Mouse (Mus musculus) intestine, embryonic 14.5 days (tissue): ENCODE data around the gene Otop2. TPM values are rescaled to one million over a fixed set of nuclear protein-coding genes. Genes with fewer than 3 reads are reported as not detected.

Experiments used
- ATAC-seq: fragments of 200-750 bp; cut with Nextera tagmentation; replicated peaks from 2 replicates; pipeline ENCODE4 v1.8.0; 2017; ENCODE audit warnings: low read depth, moderate number of reproducible peaks, moderate TSS enrichment, moderate library complexity; ENCODE audit not compliant: low FRiP score, low TSS enrichment
- DNase-seq: peaks from one replicate; pipeline ENCODE4 v3.0.0-alpha.2; 2018; ENCODE audit warnings: low spot score
- H3K27ac ChIP-seq: fragments of 300-500 bp; sonication (generic); 2 replicates; pipeline ENCODE4 v1.5.1; 2014; ENCODE audit warnings: low read depth, mild to moderate bottlenecking, control low read depth
- H3K27me3 ChIP-seq: fragments of 300-500 bp; sonication (generic); replicated peaks from 2 replicates; pipeline ENCODE4 v1.6.1; 2014; ENCODE audit warnings: low read length, control low read depth; ENCODE audit not compliant: control insufficient read depth, insufficient read depth
- H3K36me3 ChIP-seq: fragments of 300-500 bp; sonication (generic); 2 replicates; pipeline ENCODE4 v1.6.1; 2014; ENCODE audit warnings: low read length, control low read depth; ENCODE audit not compliant: control insufficient read depth, insufficient read depth
- H3K4me1 ChIP-seq: fragments of 300-500 bp; sonication (generic); replicated peaks from 2 replicates; pipeline ENCODE4 v1.6.1; 2014; ENCODE audit warnings: low read length, control low read depth, mixed read lengths; ENCODE audit not compliant: control insufficient read depth, insufficient read depth
- H3K4me2 ChIP-seq: fragments of 300-500 bp; sonication (generic); 2 replicates; pipeline ENCODE4 v1.6.1; 2014; ENCODE audit warnings: low read length
- H3K4me3 ChIP-seq: fragments of 300-500 bp; sonication (generic); 2 replicates; pipeline ENCODE4 v1.5.1; 2014; ENCODE audit warnings: low read depth, low read length, control low read depth, mixed read lengths
- H3K9ac ChIP-seq: fragments of 300-500 bp; sonication (generic); 2 replicates; pipeline ENCODE4 v1.6.1; 2014; ENCODE audit warnings: mild to moderate bottlenecking, low read length
- H3K9me3 ChIP-seq: fragments of 300-500 bp; sonication (generic); 2 replicates; pipeline ENCODE4 v1.6.1; 2016; ENCODE audit warnings: low read length, control low read depth; ENCODE audit not compliant: control insufficient read depth
- WGBS: fragments of 180-500 bp; shearing (Covaris S2); extraction: QIAGEN DNeasy Blood & Tissue Kit; methylation state at CpG from one replicate; pipeline ENCODE4 v1.1.7; 2014; 5-methylcytosine and 5-hydroxymethylcytosine counted together
- polyA plus RNA-seq: library from polyadenylated mRNA; unstranded; fragments of >200 nt; fragmentation: Nextera tagmentation; extraction: Ambion mirVana; gene quantifications from 2 replicates; pipeline ENCODE4 v1.2.1, GENCODE M21; 2014

Otop2 gene
- not detected in 2 replicates for polyA plus RNA-seq

- DNase-seq (no peak), ATAC-seq (no peak)
- Histone ChIP-seq H3K4me3 (no peak within 1 kb of the TSS), H3K27ac (no peak within 1 kb of the TSS), H3K4me2 (no peak within 1 kb of the TSS), H3K4me1 (no peaks in the 10 kb centered on the region), H3K9me3 (no peaks in the 10 kb centered on the region), H3K36me3 (no peaks in the 10 kb centered on the region), H3K27me3 (no peaks in the 10 kb centered on the region), H3K9ac (no peak within 1 kb of the TSS)
- 22% methylated on average over 8 of the region's 8 CpGs for WGBS
These were observed at the start of gene Otop2 for GRCm38 (mm10) chr11:115306863-115307262. Gene Otop2 (plus strand): TSS chr11:115307163.

- H3K9me3 ChIP-seq = no peaks in the 10 kb centered on the region
- 0 out of 2 replicates have a peak, but pooled peaks have one; percentile 41 for ATAC-seq
- peak overlapping the region; percentile 30; the same call in 1 of the 2 replicates for H3K4me2 ChIP-seq
- WGBS = 15% methylated on average over 58 of the region's 59 CpGs
- peaks cover 66% of the 10 kb centered on the region for H3K27me3 ChIP-seq
- no peaks in the 10 kb centered on the region for H3K36me3 ChIP-seq
- peak; percentile 72 for DNase-seq
- no peaks in the 10 kb centered on the region for H3K4me1 ChIP-seq
- no peak overlapping the region for H3K9ac ChIP-seq
- H3K4me3 ChIP-seq = peak overlapping the region; percentile 16; the same call in 1 of the 2 replicates
- H3K27ac ChIP-seq = no peak overlapping the region
These were observed 49.0 kb upstream of the Otop2 start for GRCm38 (mm10) chr11:115257775-115258510.

- Histone ChIP-seq H3K4me3 (no peak overlapping the region), H3K9ac (no peak overlapping the region), H3K9me3 (no peaks in the 10 kb centered on the region), H3K4me1 (no peaks in the 10 kb centered on the region), H3K4me2 (no peak overlapping the region), H3K27ac (no peak overlapping the region), H3K36me3 (no peaks in the 10 kb centered on the region), H3K27me3 (peaks cover 77% of the 10 kb centered on the region)
- DNase-seq = no peak
- 28% methylated on average over 4 of the region's 4 CpGs for WGBS
- ATAC-seq = no peak
These were observed 47.8 kb upstream of the Otop2 start for GRCm38 (mm10) chr11:115259134-115259533.

GRCm38 (mm10) chr11:115262954-115263353, 44.0 kb upstream of the Otop2 start:
- ATAC-seq (no peak), DNase-seq (no peak)
- Histone ChIP-seq H3K4me1 (peaks cover 8% of the 10 kb centered on the region), H3K9me3 (no peaks in the 10 kb centered on the region), H3K4me2 (no peak overlapping the region), H3K27me3 (peaks cover 91% of the 10 kb centered on the region), H3K27ac (no peak overlapping the region), H3K4me3 (no peak overlapping the region), H3K9ac (no peak overlapping the region), H3K36me3 (no peaks in the 10 kb centered on the region)
- WGBS = 76% methylated on average over 11 of the region's 11 CpGs

- WGBS = 65% methylated on average over 7 of the region's 7 CpGs
- H3K27ac ChIP-seq = no peak overlapping the region
- peaks cover 5% of the 10 kb centered on the region; the same call in 1 of the 2 replicates for H3K36me3 ChIP-seq
- no peak overlapping the region for H3K4me3 ChIP-seq
- peaks cover 8% of the 10 kb centered on the region for H3K4me1 ChIP-seq
- H3K9me3 ChIP-seq = no peaks in the 10 kb centered on the region
- H3K27me3 ChIP-seq = peaks cover 91% of the 10 kb centered on the region
- DNase-seq (no peak), ATAC-seq (no peak)
- H3K9ac ChIP-seq = no peak overlapping the region
- H3K4me2 ChIP-seq = no peak overlapping the region
These were observed 42.7 kb upstream of the Otop2 start for GRCm38 (mm10) chr11:115264136-115264861.

- Histone ChIP-seq H3K27me3 (peaks cover 89% of the 10 kb centered on the region), H3K36me3 (peaks cover 7% of the 10 kb centered on the region; the same call in 1 of the 2 replicates), H3K9ac (no peak overlapping the region), H3K27ac (no peak overlapping the region), H3K4me3 (0 out of 2 replicates have a peak overlapping the region, but pooled peaks have one; percentile 4), H3K4me1 (peaks cover 8% of the 10 kb centered on the region), H3K9me3 (no peaks in the 10 kb centered on the region), H3K4me2 (peak overlapping the region; percentile 46)
- WGBS = 9% methylated on average over 38 of the region's 39 CpGs
- DNase-seq = no peak
- no peak for ATAC-seq
These were observed 41.9 kb upstream of the Otop2 start for GRCm38 (mm10) chr11:115264862-115265668.

- Histone ChIP-seq H3K4me3 (no peak overlapping the region), H3K27ac (no peak overlapping the region), H3K9me3 (no peaks in the 10 kb centered on the region), H3K4me1 (peaks cover 8% of the 10 kb centered on the region), H3K27me3 (peaks cover 82% of the 10 kb centered on the region), H3K9ac (no peak overlapping the region), H3K4me2 (no peak overlapping the region), H3K36me3 (peaks cover 7% of the 10 kb centered on the region; the same call in 1 of the 2 replicates)
- DNase-seq (no peak), ATAC-seq (no peak)
- WGBS = 4% methylated on average over 20 of the region's 20 CpGs
These were observed 41.1 kb upstream of the Otop2 start for GRCm38 (mm10) chr11:115265771-115266399.

GRCm38 (mm10) chr11:115266400-115266778, 40.6 kb upstream of the Otop2 start:
- peaks cover 77% of the 10 kb centered on the region for H3K27me3 ChIP-seq
- no peak for ATAC-seq
- peak; percentile 68 for DNase-seq
- peaks cover 7% of the 10 kb centered on the region; the same call in 1 of the 2 replicates for H3K36me3 ChIP-seq
- peaks cover 8% of the 10 kb centered on the region for H3K4me1 ChIP-seq
- H3K9ac ChIP-seq = no peak overlapping the region
- H3K4me2 ChIP-seq = peak overlapping the region; percentile 47
- 4% methylated on average over 22 of the region's 22 CpGs for WGBS
- H3K9me3 ChIP-seq = no peaks in the 10 kb centered on the region
- no peak overlapping the region for H3K27ac ChIP-seq
- H3K4me3 ChIP-seq = peak overlapping the region; percentile 27
